Mouse (Mus musculus): ENCODE data around the gene Zfp286.
"Not testable (repeated sequence)": the region's sequence is repeated elsewhere in the genome, so short reads cannot be mapped to it uniquely, and the experiment has no call there.

Zfp286 gene

DNA sequence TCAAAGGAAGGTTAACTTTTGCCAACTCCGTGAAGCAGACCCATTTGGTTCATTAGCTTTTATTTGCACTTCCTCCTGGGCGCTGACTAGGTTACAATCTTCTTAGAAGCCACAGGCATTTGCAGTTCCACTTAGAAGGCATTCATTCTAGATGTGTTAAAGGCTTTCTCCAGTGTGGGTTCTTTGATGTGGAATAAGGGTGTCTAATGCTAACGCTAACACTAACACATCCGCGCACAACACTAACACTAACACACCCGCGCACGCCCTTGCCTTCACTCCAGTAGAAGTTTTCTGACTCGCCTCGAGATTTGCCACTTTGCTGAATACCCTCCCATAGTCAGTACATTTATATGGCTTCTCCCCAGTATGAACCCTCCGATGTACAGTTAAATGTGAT lies 37.1 kb downstream of the Zfp286 start:
- no peaks in the 10 kb centered on the region for H3K36me3 ChIP-seq (ENCODE audit: control insufficient read depth, insufficient read depth, low read length, poor library complexity, severe bottlenecking)
- DNase-seq (ENCODE audit: low read depth, low spot score) = no peak
- no peaks in the 10 kb centered on the region for H3K27me3 ChIP-seq (ENCODE audit: control insufficient read depth, insufficient read depth, low read length, poor library complexity, severe bottlenecking)

DNA sequence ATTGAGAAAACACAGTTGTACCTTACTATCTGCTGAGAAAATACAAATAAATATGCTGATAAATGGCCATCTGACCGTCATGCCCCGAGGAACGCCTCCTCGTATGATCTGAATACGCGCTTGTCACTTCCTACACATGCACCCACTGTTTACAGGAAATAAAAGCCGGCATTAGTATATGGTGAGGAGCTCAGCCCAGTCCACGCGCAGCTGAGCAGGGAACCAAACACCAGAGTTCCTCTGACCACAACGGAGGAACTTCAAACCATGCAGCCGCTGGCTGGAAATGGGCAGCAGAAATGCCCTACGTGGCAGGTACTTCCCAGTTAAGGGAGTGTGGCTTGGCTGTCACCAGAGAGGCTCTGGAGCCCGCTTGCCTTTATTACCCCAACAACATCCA lies 39.8 kb downstream of the Zfp286 start:
- not testable (repeated sequence) for H3K36me3 ChIP-seq (ENCODE audit: control insufficient read depth, insufficient read depth, low read length, poor library complexity, severe bottlenecking); H3K27me3 ChIP-seq (ENCODE audit: control insufficient read depth, insufficient read depth, low read length, poor library complexity, severe bottlenecking)
- peak; percentile 50 for DNase-seq (ENCODE audit: low read depth, low spot score)

DNA sequence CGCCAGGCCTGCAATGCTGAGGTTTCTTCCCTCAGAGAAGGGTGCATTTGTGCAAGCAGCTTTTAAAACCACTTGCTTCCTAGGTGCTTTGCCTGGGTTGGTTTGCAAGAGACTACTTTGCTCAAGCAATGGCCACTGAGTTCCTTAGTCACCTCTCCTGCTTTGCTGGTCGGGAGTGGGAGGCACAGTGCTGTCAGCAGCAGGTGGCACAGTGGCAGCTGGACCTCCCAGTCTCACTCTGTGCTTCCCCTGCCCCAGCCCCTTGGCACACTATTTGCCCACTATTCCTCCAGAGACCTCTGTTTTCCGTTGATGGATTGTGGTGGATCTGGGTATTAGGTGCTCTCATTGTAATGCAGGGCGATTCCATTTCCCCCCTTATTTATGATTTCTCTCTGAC lies 41.2 kb downstream of the Zfp286 start:
- DNase-seq (ENCODE audit: low read depth, low spot score) = no peak
- Histone ChIP-seq H3K27me3 (ENCODE audit: control insufficient read depth, insufficient read depth, low read length, poor library complexity, severe bottlenecking) (no peaks in the 10 kb centered on the region), H3K36me3 (ENCODE audit: control insufficient read depth, insufficient read depth, low read length, poor library complexity, severe bottlenecking) (no peaks in the 10 kb centered on the region)

DNA sequence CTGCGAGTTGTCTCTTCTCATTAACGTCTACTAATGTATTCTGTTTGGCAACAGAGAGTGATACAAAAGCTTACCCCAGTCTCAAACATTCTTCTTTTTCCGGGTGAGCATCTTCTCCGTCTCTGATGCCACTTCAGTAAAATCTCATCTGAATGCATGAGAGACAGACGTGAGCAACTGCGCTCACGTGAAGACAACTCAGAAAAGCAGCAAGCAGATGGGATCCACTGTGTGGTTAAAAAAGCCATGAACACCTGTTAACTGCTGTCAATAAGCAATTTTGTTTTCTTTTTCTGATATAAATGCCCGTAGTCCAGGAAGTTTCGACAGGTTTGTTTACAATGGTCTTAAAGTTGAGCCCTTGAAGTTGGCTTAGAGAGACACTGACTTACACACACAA lies 42.0 kb downstream of the Zfp286 start:
- no peaks in the 10 kb centered on the region for H3K36me3 ChIP-seq (ENCODE audit: control insufficient read depth, insufficient read depth, low read length, poor library complexity, severe bottlenecking)
- no peak for DNase-seq (ENCODE audit: low read depth, low spot score)
- no peaks in the 10 kb centered on the region for H3K27me3 ChIP-seq (ENCODE audit: control insufficient read depth, insufficient read depth, low read length, poor library complexity, severe bottlenecking)

DNA sequence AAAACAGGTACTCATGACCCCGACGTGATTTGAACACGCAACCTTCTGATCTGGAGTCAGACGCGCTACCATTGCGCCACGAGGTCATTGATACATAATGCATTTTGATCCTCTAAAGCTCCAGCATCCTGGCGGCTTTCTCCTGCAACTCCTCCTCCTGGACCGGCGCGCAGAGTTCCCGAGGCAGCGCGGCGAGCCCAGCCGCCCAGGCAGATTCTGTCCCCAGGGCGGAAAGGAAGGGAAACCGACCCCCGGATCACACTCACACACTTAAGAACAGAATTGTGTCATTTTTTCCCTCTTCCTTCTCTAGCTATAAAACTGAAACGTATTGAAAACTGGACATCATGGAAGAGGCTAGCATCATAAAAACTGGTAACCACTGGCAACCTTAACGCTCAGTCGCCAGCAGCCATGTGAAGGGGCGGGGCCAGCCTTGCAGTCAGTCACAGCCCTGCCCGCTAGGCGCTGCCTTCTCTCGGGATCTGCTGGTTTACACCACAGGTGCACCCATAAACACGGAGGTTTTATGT lies 43.2 kb downstream of the Zfp286 start:
- peak; percentile 64 for DNase-seq (ENCODE audit: low read depth, low spot score)
- Histone ChIP-seq H3K36me3 (ENCODE audit: control insufficient read depth, insufficient read depth, low read length, poor library complexity, severe bottlenecking) (no peaks in the 10 kb centered on the region), H3K27me3 (ENCODE audit: control insufficient read depth, insufficient read depth, low read length, poor library complexity, severe bottlenecking) (no peaks in the 10 kb centered on the region)

DNA sequence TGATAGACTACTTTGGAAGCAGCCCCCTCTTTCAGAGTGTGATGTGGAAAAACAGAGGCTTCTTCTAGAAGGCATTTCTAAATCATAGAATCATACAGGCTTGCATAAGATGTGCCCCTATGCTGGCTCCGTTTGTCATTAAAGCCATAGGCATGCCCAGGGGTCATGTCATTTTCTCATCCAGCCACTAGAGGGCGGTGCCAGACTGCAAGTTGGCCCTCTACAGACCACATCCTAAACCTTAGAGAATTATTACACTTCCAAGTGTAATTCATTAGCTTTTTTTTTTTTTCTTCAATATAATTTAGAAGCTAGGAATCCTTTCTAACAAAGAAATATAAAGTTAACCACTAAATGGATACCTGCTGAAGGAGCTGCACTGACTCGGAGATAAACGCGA lies 45.2 kb downstream of the Zfp286 start:
- DNase-seq (ENCODE audit: low read depth, low spot score) = peak; percentile 82

DNA sequence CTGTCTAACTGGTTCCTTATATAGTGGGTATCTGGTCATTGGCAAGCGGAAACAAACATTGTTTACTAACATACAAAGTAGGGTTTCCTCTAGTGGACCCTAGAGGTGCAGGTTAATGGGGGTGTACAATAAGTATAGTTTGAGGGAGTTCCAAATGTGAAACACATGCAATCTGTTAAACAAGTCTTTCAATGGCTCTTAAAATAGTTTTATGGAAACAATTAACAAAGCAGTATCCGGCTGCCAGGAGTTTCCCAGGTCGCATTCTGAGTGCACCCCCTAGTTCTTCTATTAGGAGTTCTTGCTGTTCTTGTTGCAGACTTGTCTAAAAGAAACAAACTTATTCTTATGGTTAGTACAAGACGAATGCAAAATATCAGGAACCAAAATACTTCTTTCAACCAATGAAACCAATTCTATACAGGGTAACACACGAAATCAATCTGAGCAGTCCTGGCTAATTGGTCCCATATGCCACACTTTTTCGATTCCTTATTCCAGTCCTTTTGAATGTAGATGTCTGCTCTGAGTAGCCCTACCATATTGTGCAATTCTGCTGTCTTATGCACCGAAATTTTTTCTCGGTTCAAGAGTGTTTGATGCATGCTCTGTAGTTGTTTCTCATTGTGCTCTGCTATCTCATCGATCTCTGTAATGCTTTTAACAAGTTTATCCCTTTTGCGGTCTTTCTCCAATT lies 46.9 kb downstream of the Zfp286 start:
- Histone ChIP-seq H3K27me3 (ENCODE audit: control insufficient read depth, insufficient read depth, low read length, poor library complexity, severe bottlenecking) (no peaks in the 10 kb centered on the region), H3K36me3 (ENCODE audit: control insufficient read depth, insufficient read depth, low read length, poor library complexity, severe bottlenecking) (no peaks in the 10 kb centered on the region)
- DNase-seq (ENCODE audit: low read depth, low spot score) = no peak

More for the DNA sequence above, 45.2 kb downstream of the Zfp286 start:
- Histone ChIP-seq H3K36me3 (ENCODE audit: control insufficient read depth, insufficient read depth, low read length, poor library complexity, severe bottlenecking) (no peaks in the 10 kb centered on the region), H3K27me3 (ENCODE audit: control insufficient read depth, insufficient read depth, low read length, poor library complexity, severe bottlenecking) (no peaks in the 10 kb centered on the region)

DNA sequence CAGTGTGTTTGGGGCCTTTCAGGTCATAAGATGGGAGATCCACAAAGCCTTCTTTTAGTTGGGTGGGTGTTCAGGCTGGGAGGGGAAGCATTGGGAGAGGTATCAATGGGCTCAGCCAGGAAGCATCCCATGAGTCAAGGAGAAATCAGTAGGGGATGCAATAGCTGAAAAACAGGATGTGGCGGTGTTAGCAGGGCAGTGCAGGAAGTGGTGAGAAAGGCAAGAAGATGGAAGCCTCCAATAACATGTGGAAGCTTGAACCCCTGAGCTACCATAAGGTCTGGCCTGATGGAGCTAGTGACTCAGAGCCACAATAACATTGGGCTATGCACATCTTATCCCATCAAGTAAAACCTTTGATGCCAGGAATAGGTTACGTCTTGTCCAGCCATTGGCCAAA lies 48.1 kb downstream of the Zfp286 start:
- DNase-seq (ENCODE audit: low read depth, low spot score) = no peak
- Histone ChIP-seq H3K36me3 (ENCODE audit: control insufficient read depth, insufficient read depth, low read length, poor library complexity, severe bottlenecking) (no peaks in the 10 kb centered on the region), H3K27me3 (ENCODE audit: control insufficient read depth, insufficient read depth, low read length, poor library complexity, severe bottlenecking) (no peaks in the 10 kb centered on the region)

DNA sequence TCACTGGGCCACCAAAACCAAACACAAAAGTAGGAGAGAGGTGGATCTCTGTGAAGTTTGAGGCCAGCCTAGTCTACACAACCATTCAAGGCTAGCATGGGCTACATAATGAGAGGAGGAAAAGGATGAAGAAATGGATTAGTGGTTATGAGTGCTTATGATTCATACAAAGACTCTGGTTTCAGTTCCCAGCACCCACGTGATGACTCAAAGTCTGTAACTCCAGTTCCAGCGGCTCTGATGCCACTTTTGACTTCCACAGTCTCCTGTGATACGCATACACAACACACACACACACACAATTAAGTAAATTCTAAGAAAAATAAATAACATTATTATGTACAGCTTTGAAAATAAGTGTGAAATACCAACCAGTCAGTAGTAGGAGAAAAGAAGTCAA lies 56.6 kb downstream of the Zfp286 start:
- no peak for DNase-seq (ENCODE audit: low read depth, low spot score)
- no peaks in the 10 kb centered on the region for H3K36me3 ChIP-seq (ENCODE audit: control insufficient read depth, insufficient read depth, low read length, poor library complexity, severe bottlenecking)

DNA sequence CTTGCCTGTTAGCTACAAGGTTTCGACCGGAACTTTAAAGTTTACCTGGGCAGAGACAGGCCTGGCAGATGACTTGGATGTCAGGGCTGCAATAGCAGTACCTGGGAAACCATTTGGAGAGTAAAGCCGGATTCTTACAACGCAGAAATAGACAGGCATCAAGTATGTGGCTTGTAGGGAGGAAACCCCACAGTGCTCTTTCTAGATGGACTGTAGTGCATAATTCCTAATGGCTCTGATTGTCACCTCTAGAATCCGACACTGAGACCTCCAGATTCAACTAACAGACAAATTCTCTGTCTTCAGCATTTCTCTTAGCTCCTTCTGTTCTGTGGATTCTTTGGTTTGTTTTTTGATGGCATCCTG lies 57.3 kb downstream of the Zfp286 start:
- H3K36me3 ChIP-seq (ENCODE audit: control insufficient read depth, insufficient read depth, low read length, poor library complexity, severe bottlenecking) = peaks cover 3% of the 10 kb centered on the region; the same call in 1 of the 2 replicates
- no peaks in the 10 kb centered on the region for H3K27me3 ChIP-seq (ENCODE audit: control insufficient read depth, insufficient read depth, low read length, poor library complexity, severe bottlenecking)
- no peak for DNase-seq (ENCODE audit: low read depth, low spot score)

More for the DNA sequence above, 56.6 kb downstream of the Zfp286 start:
- no peaks in the 10 kb centered on the region for H3K27me3 ChIP-seq (ENCODE audit: control insufficient read depth, insufficient read depth, low read length, poor library complexity, severe bottlenecking)

DNA sequence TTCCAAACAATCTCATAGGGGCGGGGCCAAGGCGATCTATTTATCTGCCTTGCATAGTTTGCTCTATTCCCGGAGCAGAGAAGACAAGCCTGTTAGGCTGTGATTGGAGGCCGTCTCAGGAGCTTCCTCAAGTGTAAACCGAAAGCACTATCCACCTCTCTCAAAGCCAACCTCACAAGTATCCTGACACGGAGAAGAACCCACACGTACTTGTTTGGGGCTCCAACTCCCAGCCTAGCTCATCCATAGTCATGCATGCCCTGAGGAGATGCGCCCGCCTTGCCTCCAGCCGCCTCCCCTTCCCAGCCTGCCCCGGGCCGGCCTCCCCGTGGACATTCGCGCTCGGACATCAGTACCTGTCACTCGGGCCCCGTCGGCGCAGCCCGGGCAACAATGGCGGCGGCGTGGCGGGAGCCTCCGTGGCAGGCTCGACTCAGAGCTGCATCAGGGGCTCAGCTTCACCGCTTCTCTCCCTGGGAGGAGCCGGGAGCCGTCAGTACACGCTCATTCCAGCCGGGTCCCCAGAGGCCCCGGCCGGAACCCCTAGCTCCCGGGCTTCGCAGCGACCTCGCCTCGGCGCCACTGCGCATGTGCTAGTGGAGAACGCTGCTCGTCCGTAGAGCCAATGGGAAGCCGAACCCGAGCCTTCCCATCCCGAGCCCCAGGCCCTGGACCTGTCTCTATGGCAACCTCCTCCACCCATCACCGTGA lies 57.8 kb downstream of the Zfp286 start, which contains the start of gene Zfp287:
TSS of gene Zfp287 (minus strand) at position 595 of the 711 bp plus-strand sequence.
- DNase-seq (ENCODE audit: low read depth, low spot score) = peak; percentile 77

DNA sequence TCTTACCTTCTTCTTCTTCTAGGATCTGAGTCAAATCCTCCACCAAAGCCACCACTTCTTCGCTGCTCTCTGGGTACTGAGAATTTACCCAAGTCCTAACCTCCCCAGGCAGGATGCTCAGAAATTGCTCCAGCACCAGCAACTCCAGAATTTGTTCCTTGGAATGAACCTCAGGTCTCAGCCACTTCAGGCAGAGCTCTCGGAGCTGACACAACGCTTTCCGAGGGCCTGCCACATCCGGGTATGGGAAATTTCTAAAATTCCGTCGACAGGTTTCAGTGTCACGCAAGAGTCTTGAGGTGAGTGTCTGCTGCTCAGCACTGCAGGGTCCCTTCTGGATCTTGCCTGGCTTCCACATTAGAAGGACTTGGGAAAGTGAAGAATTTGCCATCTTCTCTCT lies 61.0 kb downstream of the Zfp286 start:
- no peak for DNase-seq (ENCODE audit: low read depth, low spot score)
- H3K36me3 ChIP-seq (ENCODE audit: control insufficient read depth, insufficient read depth, low read length, poor library complexity, severe bottlenecking) = peaks cover 3% of the 10 kb centered on the region; the same call in 1 of the 2 replicates

More for the DNA sequence above, 57.8 kb downstream of the Zfp286 start, which contains the start of gene Zfp287:
- Histone ChIP-seq H3K27me3 (ENCODE audit: control insufficient read depth, insufficient read depth, low read length, poor library complexity, severe bottlenecking) (no peaks in the 10 kb centered on the region), H3K36me3 (ENCODE audit: control insufficient read depth, insufficient read depth, low read length, poor library complexity, severe bottlenecking) (peaks cover 3% of the 10 kb centered on the region; the same call in 1 of the 2 replicates)

DNA sequence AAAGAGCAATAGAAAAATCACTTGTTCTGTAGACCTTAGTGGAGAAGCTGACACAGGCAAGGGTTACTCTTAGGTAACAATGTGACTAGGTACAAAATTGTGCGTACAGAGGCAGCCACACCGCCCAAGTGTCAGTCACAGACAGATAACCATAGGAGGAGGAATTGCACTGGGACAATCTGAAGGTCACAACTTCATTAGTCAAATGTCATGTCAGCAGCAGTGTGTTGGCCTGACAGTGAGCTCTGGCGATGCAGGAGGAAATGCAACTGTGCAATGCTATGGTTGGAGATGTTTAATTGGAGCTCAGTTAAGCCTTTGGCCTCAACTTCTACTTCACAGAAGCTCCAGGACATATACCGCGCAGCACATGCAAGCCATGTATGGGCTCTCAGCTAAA lies 78.6 kb downstream of the Zfp286 start:
- Histone ChIP-seq H3K27me3 (ENCODE audit: control insufficient read depth, insufficient read depth, low read length, poor library complexity, severe bottlenecking) (no peaks in the 10 kb centered on the region), H3K36me3 (ENCODE audit: control insufficient read depth, insufficient read depth, low read length, poor library complexity, severe bottlenecking) (peaks cover 6% of the 10 kb centered on the region)
- no peak for DNase-seq (ENCODE audit: low read depth, low spot score)

More for the DNA sequence above, 61.0 kb downstream of the Zfp286 start:
- no peaks in the 10 kb centered on the region for H3K27me3 ChIP-seq (ENCODE audit: control insufficient read depth, insufficient read depth, low read length, poor library complexity, severe bottlenecking)

DNA sequence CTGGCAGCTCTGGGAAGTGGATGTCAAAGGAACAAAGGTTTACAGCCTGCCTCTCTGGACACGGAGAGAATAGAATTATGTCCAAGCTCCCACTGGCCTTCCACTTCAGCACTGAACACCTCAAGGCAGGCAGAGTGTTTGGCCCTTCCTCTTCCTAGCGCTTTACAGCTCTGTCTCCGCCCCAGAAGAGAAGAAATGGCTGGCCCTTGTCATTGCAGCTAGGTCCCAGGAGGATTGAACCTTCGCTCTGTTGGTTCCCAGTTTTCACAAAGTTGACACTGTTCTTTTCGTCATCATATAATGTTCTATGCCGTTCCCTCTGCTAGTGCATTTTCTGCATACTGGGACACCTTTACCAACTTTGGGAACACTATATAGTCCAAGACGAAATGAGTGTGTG lies 81.0 kb downstream of the Zfp286 start:
- no peaks in the 10 kb centered on the region for H3K27me3 ChIP-seq (ENCODE audit: control insufficient read depth, insufficient read depth, low read length, poor library complexity, severe bottlenecking)
- H3K36me3 ChIP-seq (ENCODE audit: control insufficient read depth, insufficient read depth, low read length, poor library complexity, severe bottlenecking) = peaks cover 2% of the 10 kb centered on the region; the same call in 1 of the 2 replicates
- DNase-seq (ENCODE audit: low read depth, low spot score) = peak; percentile 11

DNA sequence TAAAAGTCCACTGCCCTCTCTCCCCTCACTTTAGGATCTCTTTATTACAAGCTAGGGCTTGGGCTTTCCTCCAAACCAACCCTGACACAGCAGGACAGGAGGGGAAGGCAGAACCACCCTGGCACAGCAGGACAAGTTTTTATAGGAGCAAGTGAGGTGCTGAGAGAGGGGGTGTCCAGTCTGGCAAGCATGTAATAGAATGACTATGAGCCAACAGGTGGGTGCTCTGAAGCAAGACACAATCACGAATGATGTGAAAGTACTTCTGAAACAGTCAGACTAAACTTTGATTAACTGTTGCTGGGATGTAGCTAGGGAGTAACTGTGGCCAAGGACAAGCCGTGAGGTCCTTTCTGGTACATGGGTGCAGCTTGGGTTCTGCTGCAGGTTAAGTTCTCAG lies 83.1 kb downstream of the Zfp286 start:
- DNase-seq (ENCODE audit: low read depth, low spot score) = no peak
- no peaks in the 10 kb centered on the region; the same call in 1 of the 2 replicates for H3K36me3 ChIP-seq (ENCODE audit: control insufficient read depth, insufficient read depth, low read length, poor library complexity, severe bottlenecking)
- no peaks in the 10 kb centered on the region for H3K27me3 ChIP-seq (ENCODE audit: control insufficient read depth, insufficient read depth, low read length, poor library complexity, severe bottlenecking)

All from splenic B cell, adult 2 months (primary cell).